Mouse (Mus musculus): Measurements from ENCODE around the gene Tmem45a2. TPM values are rescaled to one million over a fixed set of nuclear protein-coding genes. Genes with fewer than 3 reads are reported as not detected.

Gene Tmem45a2
- polyA plus RNA-seq, 1 experiment, result not detected

Other genes with a start within 250 kb of the Tmem45a2 start
- gene Tmem45a, start 185.2 kb downstream of the Tmem45a2 start, polyA plus RNA-seq (2012; rRNA removed), result 0.88 and 1.2 TPM in 2 replicates
- gene Lnp1, start 143.3 kb downstream of the Tmem45a2 start, polyA plus RNA-seq (2012; rRNA removed), result not detected in 2 replicates
- 9.8 and 12.8 TPM in 2 replicates for gene Tomm70a, start 50.3 kb upstream of the Tmem45a2 start, polyA plus RNA-seq (2012; rRNA removed)
- gene Nit2, start 96.0 kb upstream of the Tmem45a2 start, polyA plus RNA-seq (2012; rRNA removed), result 12.9 and 16.5 TPM in 2 replicates
- 9.7 and 16.0 TPM in 2 replicates for gene Tbc1d23, start 160.1 kb upstream of the Tmem45a2 start, polyA plus RNA-seq (2012; rRNA removed)
- gene Tmem30c, start 221.5 kb upstream of the Tmem45a2 start, polyA plus RNA-seq (2012; rRNA removed), result 0.06 TPM in 1 of 2 replicates, not detected in the other

Measured in large intestine, adult 2 months (tissue).